In genomic region chr9:64098282-64098681, GRCm38 (mm10) we compare ENCODE assay signal across 16 mouse cellular contexts. TPM values are rescaled to one million over a fixed set of nuclear protein-coding genes. Genes with fewer than 3 reads are reported as not detected.
DNase-seq lines count a peak whose midpoint lies in the region; ATAC-seq and TF ChIP-seq lines count a peak whose summit lies in the region.
"Had no signal": no experiment of that assay in that cellular context is flagged by ENCODE, and none has a peak within 500 bp of the region (broad histone marks: within the 10 kb centered on the region; RNA-seq: fewer than 3 reads in every experiment).

No protein-coding gene starts in this region.

- peak; percentile 64 for TF ChIP-seq CTCF in kidney, postnatal 0 days (IDR thresholded peaks at IDR 0.05; ENCODE audit: low read depth)
- peak; percentile 30; the same call in 1 of the 2 replicates for TF ChIP-seq CTCF in embryonic fibroblast, embryonic 13.5 days (IDR thresholded peaks at IDR 0.05; ENCODE audit: borderline replicate concordance, insufficient read depth, low read length)

- H3K27ac ChIP-seq in kidney, postnatal 0 days = no peak overlapping the region
- no peak overlapping the region for H3K27ac ChIP-seq in embryonic fibroblast, embryonic 13.5 days (ENCODE audit: insufficient read depth, low read length)
- H3K27ac ChIP-seq: heart, embryonic 10.5 days; hindbrain, embryonic 15.5 days; limb, embryonic 13.5 days had no signal

- no peaks in the 10 kb centered on the region for H3K9me3 ChIP-seq in kidney, postnatal 0 days (replicated peaks; ENCODE audit: low read length)
- H3K9me3 ChIP-seq: heart, embryonic 10.5 days; hindbrain, embryonic 15.5 days; limb, embryonic 13.5 days; megakaryocyte, embryonic 14.5 days had no signal

- 0 out of 2 replicates have a peak, but pooled peaks cover 3% of the 10 kb centered on the region for H3K4me1 ChIP-seq in kidney, postnatal 0 days (replicated peaks; ENCODE audit: insufficient read depth, low read length)
- no peaks in the 10 kb centered on the region for H3K4me1 ChIP-seq in embryonic fibroblast, embryonic 13.5 days (ENCODE audit: control insufficient read depth, insufficient read depth, low read length)

- no peak for TF ChIP-seq POLR2A in embryonic fibroblast, embryonic 13.5 days (IDR thresholded peaks at IDR 0.05; ENCODE audit: low read depth, low read length)

- peak; percentile 36 to 50 for DNase-seq in adrenal gland, postnatal 36 days
- no peak for DNase-seq in adrenal gland, adult 8-10 months
- peak; percentile 56 for DNase-seq in kidney, postnatal 0 days (ENCODE audit: low spot score)
- no peak for DNase-seq in kidney, postnatal 14 days
- peak; percentile 43 for DNase-seq in 3T3-L1 (ENCODE audit: low read depth, low spot score)
- no peak for DNase-seq in thymus, postnatal 14 days
- DNase-seq in left cerebral cortex, postnatal 14 days (ENCODE audit: low spot score in 2 of 2) = no peak
- DNase-seq: cerebellum, adult 2 months; thymus, adult 2 months had no signal

- no peak for ATAC-seq in kidney, postnatal 0 days (replicated peaks; ENCODE audit: low FRiP score, low read depth)

- no peak overlapping the region for H3K4me3 ChIP-seq in kidney, postnatal 0 days (replicated peaks; ENCODE audit: low read depth, low read length)
- no peak overlapping the region for H3K4me3 ChIP-seq in embryonic fibroblast, embryonic 13.5 days (ENCODE audit: insufficient read depth, low read length)
- H3K4me3 ChIP-seq: heart, embryonic 10.5 days; hindbrain, embryonic 15.5 days; limb, embryonic 13.5 days; megakaryocyte, embryonic 14.5 days had no signal

- no peak overlapping the region for H3K4me2 ChIP-seq in kidney, postnatal 0 days (ENCODE audit: low read length)
- H3K4me2 ChIP-seq: hindbrain, embryonic 15.5 days; limb, embryonic 13.5 days had no signal

- H3K9ac ChIP-seq in kidney, postnatal 0 days (ENCODE audit: low read depth, low read length) = no peak overlapping the region
- H3K9ac ChIP-seq: hindbrain, embryonic 15.5 days; limb, embryonic 13.5 days had no signal

- no peaks in the 10 kb centered on the region for H3K36me3 ChIP-seq in kidney, postnatal 0 days (ENCODE audit: insufficient read depth, low read length)
- H3K36me3 ChIP-seq: heart, embryonic 10.5 days; hindbrain, embryonic 15.5 days; limb, embryonic 13.5 days had no signal

- intact Hi-C loops in left cerebral cortex, postnatal 14 days (cut with DNase I) = no loop called here

- WGBS in kidney, postnatal 0 days = 77% methylated on average over 4 of the region's 4 CpGs

- H3K27me3 ChIP-seq in kidney, postnatal 0 days (ENCODE audit: insufficient read depth, low read length) = no peaks in the 10 kb centered on the region
- H3K27me3 ChIP-seq: hindbrain, embryonic 15.5 days; limb, embryonic 13.5 days had no signal

RNA-seq across cellular contexts. Expression of gene Lctl, which starts 18.7 kb away (rescaled TPM):
- total RNA-seq in adrenal gland, postnatal 36 days (2021) = 1 to 10 TPM in 1 of 2 experiments, under 1 TPM in 1; 0.69 to 2.6 TPM
- total RNA-seq in adrenal gland, adult 8-10 months (2022) = 10 to 100 TPM in 1 of 4 experiments, 1 to 10 TPM in 2, not detected in 1; 3.1 to 22.6 (median 9.1) TPM
- 0.23 and 0.29 TPM in 2 replicates for polyA plus RNA-seq in kidney, postnatal 0 days (2015; fragmentation: Nextera tagmentation; extraction: Ambion mirVana)
- not detected in 2 replicates for polyA plus RNA-seq in embryonic fibroblast, embryonic 13.5 days (2011; ENCODE audit: insufficient read length, low read depth, missing spikeins)
- not detected for total RNA-seq in left cerebral cortex, postnatal 14 days (2021)
- total RNA-seq: layer of hippocampus, postnatal 25 days; neutrophil, adult 5-6 weeks had no signal
- polyA plus RNA-seq: heart, embryonic 10.5 days; hindbrain, embryonic 15.5 days; limb, embryonic 13.5 days had no signal

Comparison
In these comparisons a context has a peak if more than half of its experiments do, and no peak if none do; other contexts are left out.
1. DNase-seq: peak in adrenal gland, postnatal 36 days (2 of 2), kidney, postnatal 0 days (single experiment) and 3T3-L1 (single experiment); none in adrenal gland, adult 8-10 months (single experiment), kidney, postnatal 14 days (single experiment), thymus, postnatal 14 days (single experiment) and left cerebral cortex, postnatal 14 days (0 of 2).